Mouse (Mus musculus): ENCODE results near the gene Srd5a3.

Srd5a3 gene

GRCm38 (mm10) chr5:76194377-76194945, 54.4 kb downstream of the Srd5a3 start:
- no peak for DNase-seq

DNA sequence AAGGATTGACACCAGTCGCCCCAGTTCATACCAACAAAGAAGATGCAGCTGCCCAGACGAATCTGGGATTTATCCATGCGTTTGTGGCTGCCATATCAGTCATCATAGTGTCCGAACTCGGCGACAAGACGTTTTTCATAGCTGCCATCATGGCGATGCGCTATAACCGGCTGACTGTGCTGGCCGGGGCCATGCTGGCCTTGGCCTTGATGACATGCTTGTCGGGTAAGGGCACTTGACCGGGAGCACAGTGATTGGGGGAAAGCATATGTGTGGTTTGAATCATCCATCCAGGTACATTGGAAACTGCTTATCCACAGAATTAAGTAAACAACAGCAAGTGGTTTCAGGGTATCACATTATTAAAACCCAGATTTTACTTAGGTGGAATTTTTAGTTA, 59.3 kb downstream of the Srd5a3 start:
- DNase-seq: no peak

- DNase-seq: no peak
Measured at GRCm38 (mm10) chr5:76203171-76203570, 63.1 kb downstream of the Srd5a3 start.
